Mouse (Mus musculus) CH12.LX (cell line): ENCODE measurements around the gene Plxna1. TPM values are rescaled to one million over a fixed set of nuclear protein-coding genes. Genes with fewer than 3 reads are reported as not detected.

Experiments
- DNase-seq: peaks from one replicate; pipeline ENCODE4 v3.0.0-alpha.2; 2013; ENCODE audit errors: extremely low read depth
- H3K27ac ChIP-seq: 2 replicates; pipeline ENCODE4 v1.5.1; 2012; ENCODE audit warnings: low read depth, mild to moderate bottlenecking, control low read depth, moderate library complexity; ENCODE audit not compliant: insufficient read depth
- H3K27me3 ChIP-seq: replicated peaks from 2 replicates; pipeline ENCODE3; 2012; ENCODE audit warnings: inconsistent platforms
- H3K36me3 ChIP-seq, 2 experiments: replicated peaks in 1 of 2; 2 replicates each; pipeline versions ENCODE3 to v1.6.1; 2012; ENCODE audit warnings: inconsistent platforms in 1 of 2, low read length in 1 of 2, mild to moderate bottlenecking in 1 of 2, mixed read lengths in 1 of 2, moderate library complexity in 1 of 2; ENCODE audit not compliant: control insufficient read depth in 1 of 2, insufficient read depth in 1 of 2
- H3K4me1 ChIP-seq, 2 experiments: 2 replicates each; pipeline ENCODE4 v1.6.1; 2012; ENCODE audit warnings: inconsistent platforms in 1 of 2, moderate library complexity in 1 of 2; ENCODE audit not compliant: insufficient read depth in 2 of 2, control insufficient read depth in 1 of 2
- H3K4me2 ChIP-seq: 2 replicates; pipeline ENCODE4 v1.6.1; 2012; ENCODE audit warnings: low read depth, mild to moderate bottlenecking, control low read depth; ENCODE audit not compliant: poor library complexity, insufficient read depth, severe bottlenecking
- H3K4me3 ChIP-seq, 3 experiments: fragments of 150-350 bp in 1 of 3; sonication (generic) in 1 of 3; replicated peaks in 1 of 3; 2 replicates each; pipeline versions ENCODE3 to v1.5.1; 2011 to 2012; ENCODE audit warnings: low read depth in 2 of 3, low read length in 2 of 3, mild to moderate bottlenecking in 2 of 3, moderate library complexity in 2 of 3, control low read depth in 1 of 3, improper control_type of control experiment in 1 of 3, inconsistent platforms in 1 of 3, mixed read lengths in 1 of 3; ENCODE audit not compliant: poor library complexity in 1 of 3
- H3K79me2 ChIP-seq: replicated peaks from 2 replicates; pipeline ENCODE4 v1.6.1; 2012; ENCODE audit warnings: mild to moderate bottlenecking, moderate library complexity; ENCODE audit not compliant: control insufficient read depth, poor library complexity, insufficient read depth, severe bottlenecking; ENCODE audit errors: extremely low read depth
- H3K9ac ChIP-seq: 2 replicates; pipeline ENCODE4 v1.6.1; 2012; ENCODE audit warnings: low read depth, mild to moderate bottlenecking, control low read depth, moderate library complexity; ENCODE audit not compliant: insufficient read depth
- H3K9me3 ChIP-seq: replicated peaks from 2 replicates; pipeline ENCODE3; 2012; ENCODE audit warnings: low read length, inconsistent platforms, mixed read lengths
- CHD1 ChIP-seq: IDR thresholded peaks from 2 replicates; pipeline ENCODE4 v1.6.1; 2012; ENCODE audit warnings: low read depth, low read length, improper control_type of control experiment, inconsistent platforms
- CHD2 ChIP-seq: IDR thresholded peaks from 2 replicates; pipeline ENCODE4 v1.6.1; 2011; ENCODE audit warnings: low read length, improper control_type of control experiment
- CTCF ChIP-seq, 2 experiments: IDR thresholded peaks in 1 of 2; conservative IDR thresholded peaks in 1 of 2; 2 replicates each; pipeline ENCODE4 v1.5.1; 2011 to 2012; ENCODE audit warnings: low read depth in 2 of 2, low read length in 2 of 2, improper control_type of control experiment in 1 of 2, inconsistent platforms in 1 of 2, mild to moderate bottlenecking in 1 of 2, moderate library complexity in 1 of 2
- E2F4 ChIP-seq: IDR thresholded peaks from 2 replicates; pipeline ENCODE4 v1.6.1; 2011; ENCODE audit warnings: low read depth, low read length, improper control_type of control experiment; ENCODE audit not compliant: insufficient replicate concordance
- ELF1 ChIP-seq: IDR thresholded peaks from 2 replicates; pipeline ENCODE4 v1.6.1; 2014; ENCODE audit warnings: low read depth, mild to moderate bottlenecking, inconsistent platforms, low read length, improper control_type of control experiment
- ETS1 ChIP-seq: conservative IDR thresholded peaks from 2 replicates; pipeline ENCODE4 v1.6.1; 2012; ENCODE audit warnings: low read depth, mild to moderate bottlenecking, inconsistent platforms, low read length, improper control_type of control experiment, moderate library complexity
- GABPA ChIP-seq: IDR thresholded peaks from 2 replicates; pipeline ENCODE4 v1.6.1; 2012; ENCODE audit warnings: low read depth, low read length, improper control_type of control experiment, inconsistent platforms; ENCODE audit not compliant: insufficient replicate concordance
- IRF4 ChIP-seq: IDR thresholded peaks from 2 replicates; pipeline ENCODE4 v1.6.1; 2014; ENCODE audit warnings: low read depth, mild to moderate bottlenecking, inconsistent platforms, low read length, improper control_type of control experiment
- JUN ChIP-seq: IDR thresholded peaks from 2 replicates; pipeline ENCODE4 v1.6.1; 2011; ENCODE audit warnings: low read depth, mild to moderate bottlenecking, low read length, improper control_type of control experiment, moderate library complexity; ENCODE audit not compliant: insufficient read depth
- JUND ChIP-seq: conservative IDR thresholded peaks from 2 replicates; pipeline ENCODE4 v1.6.1; 2011; ENCODE audit warnings: low read depth, low read length, improper control_type of control experiment
- MAX ChIP-seq: IDR thresholded peaks from 2 replicates; pipeline ENCODE4 v1.6.1; 2011; ENCODE audit warnings: low read length, improper control_type of control experiment
- MAZ ChIP-seq: IDR thresholded peaks from 2 replicates; pipeline ENCODE4 v1.6.1; 2012; ENCODE audit warnings: low read depth, mild to moderate bottlenecking, inconsistent platforms, low read length, improper control_type of control experiment, moderate library complexity
- MEF2A ChIP-seq: IDR thresholded peaks from 2 replicates; pipeline ENCODE4 v1.6.1; 2014; ENCODE audit warnings: low read depth, mild to moderate bottlenecking, inconsistent platforms, low read length, improper control_type of control experiment, borderline replicate concordance
- MXI1 ChIP-seq: IDR thresholded peaks from 2 replicates; pipeline ENCODE4 v1.6.1; 2011; ENCODE audit warnings: mild to moderate bottlenecking, low read depth, low read length, improper control_type of control experiment
- MYC ChIP-seq: IDR thresholded peaks from 2 replicates; pipeline ENCODE4 v1.6.1; 2011; ENCODE audit warnings: low read depth, mild to moderate bottlenecking, improper control_type of control experiment, low read length
- NRF1 ChIP-seq: IDR thresholded peaks from 2 replicates; pipeline ENCODE4 v1.6.1; 2014; ENCODE audit warnings: low read depth, mild to moderate bottlenecking, inconsistent platforms, low read length, improper control_type of control experiment, moderate library complexity
- PAX5 ChIP-seq: IDR thresholded peaks from 2 replicates; pipeline ENCODE4 v1.6.1; 2012; ENCODE audit warnings: low read length, inconsistent platforms, mixed read lengths
- POLR2A ChIP-seq: IDR thresholded peaks from 2 replicates; pipeline ENCODE4 v1.6.1; 2011; ENCODE audit warnings: low read depth, mild to moderate bottlenecking, improper control_type of control experiment, low read length
- RAD21 ChIP-seq: IDR thresholded peaks from 2 replicates; pipeline ENCODE4 v1.6.1; 2011; ENCODE audit warnings: low read depth, mild to moderate bottlenecking, low read length, improper control_type of control experiment, moderate library complexity
- TBP ChIP-seq: conservative IDR thresholded peaks from 2 replicates; pipeline ENCODE4 v1.6.1; 2011; ENCODE audit warnings: low read depth, low read length, improper control_type of control experiment
- USF1 ChIP-seq: IDR thresholded peaks from 2 replicates; pipeline ENCODE4 v1.6.1; 2014; ENCODE audit warnings: low read depth, mild to moderate bottlenecking, inconsistent platforms, low read length, improper control_type of control experiment
- ZC3H11A ChIP-seq: IDR thresholded peaks from 2 replicates; pipeline ENCODE4 v1.6.1; 2012; ENCODE audit warnings: low read depth, mild to moderate bottlenecking, inconsistent platforms, low read length, improper control_type of control experiment
- dilution Hi-C: fragments of 300-500 bp; cut with MboI; formaldehyde crosslinking; loops from 2 replicates; pipeline ENCODE4 v1.14.3; 2020; ENCODE audit warnings: low sequenced_read_pairs; ENCODE audit not compliant: extremely low pct_unique_long_range_greater_than_20kb, extremely low pct_ligation_motif_present
- in situ Hi-C: fragments of 300-500 bp; cut with MboI; formaldehyde crosslinking; loops from 3 replicates; pipeline ENCODE4 v1.14.3; 2019; ENCODE audit warnings: low sequenced_read_pairs, low pct_ligation_motif_present, low pct_unique_long_range_greater_than_20kb, mixed read lengths
- polyA plus RNA-seq: library from polyadenylated mRNA; unstranded; fragments of >175 nt; gene quantifications from 2 replicates; pipeline ENCODE4 v1.2.1, GENCODE M21; 2012; ENCODE audit warnings: low read depth; ENCODE audit not compliant: insufficient read length
- total RNA-seq, 2 experiments: library from RNA; depleted of rRNA; stranded (reverse); fragments of 300-350 nt in 1 of 2; fragments of >200 nt in 1 of 2; gene quantifications; 2 replicates each; pipeline ENCODE4 v1.2.3; 2012 to 2014

Gene Plxna1
- total and polyA plus RNA-seq, 3 experiments, result 8.9 to 29.5 (median 18.5) TPM

DNA sequence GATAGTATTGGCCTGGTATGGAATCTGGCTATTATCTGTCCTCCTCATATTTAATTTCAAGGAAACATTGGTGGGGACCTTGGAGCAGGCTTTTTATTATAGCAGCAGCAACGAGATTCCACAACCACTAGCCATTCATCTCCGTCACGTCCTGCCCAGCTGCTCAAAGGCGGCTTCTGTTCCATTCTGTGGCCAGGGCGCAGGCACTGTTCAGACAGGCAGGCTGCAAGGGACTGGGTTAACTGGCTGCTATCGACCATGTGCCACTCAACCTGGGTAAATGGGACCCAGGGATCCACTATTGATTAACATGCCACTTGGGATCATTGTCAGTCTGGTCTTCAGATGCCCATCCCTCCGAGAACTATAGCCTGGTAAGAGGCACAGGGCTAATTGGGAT, 27.4 kb upstream of the Plxna1 start:
- no peaks in the 10 kb centered on the region for H3K27me3 ChIP-seq
- no peak for DNase-seq

DNA sequence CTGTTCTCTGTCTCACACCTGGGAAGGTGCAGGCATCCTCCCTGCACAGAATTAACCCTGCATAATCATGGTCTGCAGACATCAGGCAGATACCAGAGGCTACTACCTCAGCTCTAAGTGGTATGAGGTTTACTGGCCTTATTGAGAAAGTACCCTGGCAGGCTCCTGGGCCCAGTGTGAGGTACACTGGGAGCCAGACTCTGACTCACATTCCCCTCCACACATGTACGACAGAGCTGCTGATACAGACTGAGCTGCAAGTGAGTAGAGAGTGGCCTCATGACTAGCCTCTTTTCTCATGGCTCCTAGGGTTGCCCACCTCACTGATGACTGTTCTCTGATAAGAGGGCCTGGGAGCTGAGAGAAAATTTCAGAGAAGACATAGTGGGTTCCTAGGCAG, 24.5 kb upstream of the Plxna1 start:
- Histone ChIP-seq H3K9ac (no peak overlapping the region), H3K79me2 (no peaks in the 10 kb centered on the region)

More for the DNA sequence above, 27.4 kb upstream of the Plxna1 start:
- no peaks in the 10 kb centered on the region for H3K9me3 ChIP-seq
- H3K4me1 ChIP-seq, result no peaks in the 10 kb centered on the region
- dilution Hi-C loops, result no loop called here
- no peak overlapping the region for H3K4me3 ChIP-seq
- H3K4me2 ChIP-seq, result no peak overlapping the region
- in situ Hi-C loops, result no loop called here
- H3K27ac ChIP-seq, result no peak overlapping the region
- no peak for TF ChIP-seq PAX5
- TF ChIP-seq MYC, result no peak
- TF ChIP-seq NRF1, result no peak
- TF ChIP-seq CHD1, result no peak
- no peak for TF ChIP-seq MAZ
- no peak for TF ChIP-seq CTCF (conservative IDR thresholded peaks at IDR 0.05 in 1 of 2, IDR thresholded peaks at IDR 0.05 in 1 of 2; ENCODE audit: low read depth in 2 of 2, low read length in 2 of 2)
- no peak for TF ChIP-seq IRF4
- no peak for TF ChIP-seq MEF2A
- no peak for TF ChIP-seq USF1
- no peak for TF ChIP-seq ETS1
- no peak for TF ChIP-seq ZC3H11A
- no peak for TF ChIP-seq POLR2A
- no peak for TF ChIP-seq MAX
- no peak overlapping the region for H3K9ac ChIP-seq
- no peaks in the 10 kb centered on the region for H3K36me3 ChIP-seq
- H3K79me2 ChIP-seq, result no peaks in the 10 kb centered on the region

More for the DNA sequence above, 24.5 kb upstream of the Plxna1 start:
- no peaks in the 10 kb centered on the region for H3K9me3 ChIP-seq
- no peak for TF ChIP-seq CHD2
- no peak for TF ChIP-seq ETS1
- no peak for TF ChIP-seq JUN
- no peak for TF ChIP-seq ELF1
- TF ChIP-seq CHD1, result no peak
- TF ChIP-seq E2F4, result no peak
- no peak for TF ChIP-seq IRF4
- TF ChIP-seq TBP, result no peak
- no peak for TF ChIP-seq RAD21
- TF ChIP-seq JUND, result no peak
- no peak for TF ChIP-seq MXI1
- TF ChIP-seq GABPA, result no peak
- H3K4me1 ChIP-seq, result no peaks in the 10 kb centered on the region
- in situ Hi-C loops (no loop called here), dilution Hi-C loops (no loop called here)
- peaks cover 0 to 16% of the 10 kb centered on the region in 2 experiments for H3K36me3 ChIP-seq
- H3K27me3 ChIP-seq, result no peaks in the 10 kb centered on the region
- no peak overlapping the region for H3K27ac ChIP-seq
- no peak for DNase-seq
- no peak overlapping the region for H3K4me3 ChIP-seq
- no peak overlapping the region for H3K4me2 ChIP-seq
